Mouse (Mus musculus): ENCODE data around the gene Grm7. TPM values are rescaled to one million over a fixed set of nuclear protein-coding genes. Genes with fewer than 3 reads are reported as not detected.

Grm7 gene
- polyA plus RNA-seq, 1 experiment from 2014 or later: 3.2 TPM

DNA sequence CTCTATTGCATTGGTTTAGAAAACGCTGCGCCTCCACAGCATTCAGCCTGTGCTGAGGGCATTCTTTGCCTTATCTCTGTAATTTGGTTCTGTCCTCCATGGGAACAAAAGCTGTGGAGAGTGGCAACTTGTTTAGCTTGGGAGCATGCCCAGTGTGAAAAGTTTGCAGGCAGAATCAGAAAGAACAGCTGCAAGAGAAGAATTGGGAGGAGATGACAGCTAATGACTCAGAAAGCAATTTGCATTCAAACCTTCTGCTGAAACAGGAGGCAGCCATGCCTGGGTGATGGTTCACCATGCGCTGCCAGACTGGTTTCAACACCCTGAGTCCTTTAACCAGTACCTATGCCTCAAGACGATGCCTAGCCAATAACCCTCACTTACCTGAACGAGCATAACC, 64.4 kb downstream of the Grm7 start:
- 83% methylated on average over 5 of the region's 5 CpGs for WGBS
- Histone ChIP-seq H3K4me3 (ENCODE audit: low read depth, low read length) (no peak overlapping the region), H3K27ac (replicated peaks; ENCODE audit: low read depth, low read length) (no peak overlapping the region), H3K36me3 (ENCODE audit: control insufficient read depth, insufficient read depth, low read length) (no peaks in the 10 kb centered on the region), H3K9me3 (ENCODE audit: control insufficient read depth, low read length) (no peaks in the 10 kb centered on the region), H3K9ac (ENCODE audit: low read depth, low read length) (no peak overlapping the region), H3K4me1 (ENCODE audit: control insufficient read depth, insufficient read depth, low read length) (no peaks in the 10 kb centered on the region), H3K4me2 (ENCODE audit: low read depth, low read length) (no peak overlapping the region), H3K27me3 (replicated peaks; ENCODE audit: control insufficient read depth, insufficient read depth, low read length) (no peaks in the 10 kb centered on the region)
- DNase-seq (ENCODE audit: low spot score): no peak
- no peak for ATAC-seq (ENCODE audit: low read depth)

DNA sequence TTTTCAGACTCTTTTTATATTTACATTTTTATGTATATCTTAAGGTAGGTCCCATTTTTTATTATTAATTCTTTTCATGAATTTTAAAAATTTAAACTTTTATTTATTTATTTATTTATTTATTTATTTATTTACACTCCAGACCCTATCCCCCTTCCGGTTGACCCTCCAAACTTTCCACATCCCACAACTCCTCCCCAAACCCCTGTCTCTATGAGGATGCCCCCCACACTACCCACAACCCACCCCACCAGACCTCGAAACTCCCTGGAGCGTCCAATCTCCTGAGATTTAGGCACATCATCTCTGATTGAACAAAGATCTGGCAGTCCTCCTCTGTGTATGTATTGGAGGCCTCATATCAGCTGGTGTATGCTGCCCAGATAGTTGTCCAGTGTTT, 69.6 kb downstream of the Grm7 start:
- Histone ChIP-seq H3K27ac (replicated peaks; ENCODE audit: low read depth, low read length) (no peak overlapping the region), H3K9ac (ENCODE audit: low read depth, low read length) (no peak overlapping the region), H3K4me2 (ENCODE audit: low read depth, low read length) (no peak overlapping the region), H3K36me3 (ENCODE audit: control insufficient read depth, insufficient read depth, low read length) (no peaks in the 10 kb centered on the region), H3K27me3 (replicated peaks; ENCODE audit: control insufficient read depth, insufficient read depth, low read length) (no peaks in the 10 kb centered on the region), H3K4me3 (ENCODE audit: low read depth, low read length) (no peak overlapping the region), H3K9me3 (ENCODE audit: control insufficient read depth, low read length) (no peaks in the 10 kb centered on the region), H3K4me1 (ENCODE audit: control insufficient read depth, insufficient read depth, low read length) (no peaks in the 10 kb centered on the region)
- ATAC-seq (ENCODE audit: low read depth) (no peak), DNase-seq (ENCODE audit: low spot score) (no peak)
- 92% methylated on average over 3 of the region's 3 CpGs for WGBS

DNA sequence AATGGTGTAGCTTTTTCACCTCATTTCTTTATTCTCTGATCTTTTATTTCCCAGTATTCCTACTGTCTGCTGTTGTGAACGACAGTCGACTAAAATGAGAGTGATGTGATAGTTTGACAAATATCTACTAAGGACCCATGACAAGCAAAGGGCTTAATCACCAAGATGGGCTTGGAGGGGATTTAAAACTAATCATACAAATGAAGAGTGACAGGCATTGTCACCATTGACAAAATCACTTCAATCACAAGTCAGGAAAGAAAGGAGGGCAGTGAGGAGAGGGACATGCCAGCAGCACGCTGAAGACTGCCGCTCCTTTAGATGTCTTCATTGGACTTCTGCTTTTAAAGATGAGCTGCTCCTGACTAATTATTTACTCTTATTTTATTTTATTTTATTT, 78.0 kb downstream of the Grm7 start:
- Histone ChIP-seq H3K4me2 (ENCODE audit: low read depth, low read length) (no peak overlapping the region), H3K36me3 (ENCODE audit: control insufficient read depth, insufficient read depth, low read length) (no peaks in the 10 kb centered on the region), H3K27me3 (replicated peaks; ENCODE audit: control insufficient read depth, insufficient read depth, low read length) (no peaks in the 10 kb centered on the region), H3K9me3 (ENCODE audit: control insufficient read depth, low read length) (no peaks in the 10 kb centered on the region), H3K27ac (replicated peaks; ENCODE audit: low read depth, low read length) (no peak overlapping the region), H3K4me3 (ENCODE audit: low read depth, low read length) (no peak overlapping the region), H3K4me1 (ENCODE audit: control insufficient read depth, insufficient read depth, low read length) (no peaks in the 10 kb centered on the region), H3K9ac (ENCODE audit: low read depth, low read length) (no peak overlapping the region)
- peak; percentile 9 for DNase-seq (ENCODE audit: low spot score)
- no peak for ATAC-seq (ENCODE audit: low read depth)
- 80% methylated on average over 4 of the region's 4 CpGs for WGBS

DNA sequence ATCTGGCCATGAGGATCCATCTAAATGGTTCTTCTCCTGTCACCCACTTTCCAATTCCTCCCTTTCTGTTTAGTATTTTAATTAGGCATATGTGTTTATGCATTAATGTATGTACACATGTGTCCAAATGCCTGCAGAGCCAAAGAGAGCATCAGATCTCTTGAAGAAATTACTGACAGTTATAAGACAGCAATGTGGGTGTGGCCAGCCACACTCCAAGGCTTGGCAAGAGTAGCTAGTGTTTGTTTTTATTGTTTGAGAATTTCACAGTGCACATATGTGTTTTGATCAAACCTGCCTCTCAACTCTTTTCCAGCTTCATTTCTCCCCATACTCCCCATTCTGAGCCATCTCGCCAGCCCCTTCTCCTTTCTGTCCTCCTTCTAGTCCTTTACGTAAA, 88.5 kb downstream of the Grm7 start:
- H3K4me3 ChIP-seq (ENCODE audit: low read depth, low read length): no peak overlapping the region
- peak; percentile 16 for DNase-seq (ENCODE audit: low spot score)
- no peak overlapping the region for H3K9ac ChIP-seq (ENCODE audit: low read depth, low read length)
- no peaks in the 10 kb centered on the region for H3K36me3 ChIP-seq (ENCODE audit: control insufficient read depth, insufficient read depth, low read length)
- no peaks in the 10 kb centered on the region for H3K9me3 ChIP-seq (ENCODE audit: control insufficient read depth, low read length)
- WGBS: 78% methylated on average over 2 of the region's 2 CpGs
- no peak for ATAC-seq (ENCODE audit: low read depth)
- no peak overlapping the region for H3K4me2 ChIP-seq (ENCODE audit: low read depth, low read length)
- no peaks in the 10 kb centered on the region for H3K4me1 ChIP-seq (ENCODE audit: control insufficient read depth, insufficient read depth, low read length)
- no peak overlapping the region for H3K27ac ChIP-seq (replicated peaks; ENCODE audit: low read depth, low read length)
- H3K27me3 ChIP-seq (replicated peaks; ENCODE audit: control insufficient read depth, insufficient read depth, low read length): no peaks in the 10 kb centered on the region

DNA sequence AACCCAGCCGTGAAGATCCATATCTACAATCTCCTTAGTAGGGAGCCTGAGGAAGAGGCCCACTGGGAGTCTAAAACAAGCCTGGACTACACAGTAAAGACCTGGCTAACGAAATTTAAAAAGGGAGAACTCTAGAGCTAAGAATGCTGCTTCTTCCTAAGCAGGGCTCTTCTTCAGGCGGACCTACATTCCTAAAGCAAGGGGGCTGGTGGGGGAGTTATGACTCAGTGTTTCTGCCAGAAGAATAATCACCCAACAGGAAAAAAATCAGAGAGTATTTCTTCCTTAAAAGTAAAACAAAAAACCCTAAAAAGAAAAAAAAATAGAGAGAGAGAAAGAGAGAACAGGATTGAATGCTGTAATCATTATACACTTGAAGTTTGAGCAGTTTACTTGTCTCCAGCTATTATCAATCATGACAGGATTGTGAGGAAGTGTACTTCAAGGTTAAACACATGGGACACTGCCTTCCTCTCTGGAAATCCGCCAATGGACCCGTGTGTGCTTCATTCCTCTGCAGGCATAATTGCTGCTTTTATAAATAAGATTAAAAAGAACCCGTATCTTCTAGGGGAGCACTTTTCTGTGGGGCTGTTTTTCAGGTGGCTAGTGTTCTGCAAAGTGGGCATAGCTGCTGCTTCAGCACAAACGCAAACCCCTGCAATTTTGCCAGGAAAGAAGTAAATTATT, 98.7 kb downstream of the Grm7 start:
- no peak overlapping the region for H3K4me2 ChIP-seq (ENCODE audit: low read depth, low read length)
- H3K27ac ChIP-seq (replicated peaks; ENCODE audit: low read depth, low read length): no peak overlapping the region
- H3K9me3 ChIP-seq (ENCODE audit: control insufficient read depth, low read length): no peaks in the 10 kb centered on the region
- H3K27me3 ChIP-seq (replicated peaks; ENCODE audit: control insufficient read depth, insufficient read depth, low read length): no peaks in the 10 kb centered on the region
- no peaks in the 10 kb centered on the region for H3K36me3 ChIP-seq (ENCODE audit: control insufficient read depth, insufficient read depth, low read length)
- ATAC-seq (ENCODE audit: low read depth) (0 out of 2 replicates have a peak, but pooled peaks have one; percentile 30), DNase-seq (ENCODE audit: low spot score) (peak; percentile 56)
- WGBS: 25% methylated on average over 7 of the region's 7 CpGs
- H3K4me3 ChIP-seq (ENCODE audit: low read depth, low read length): no peak overlapping the region
- H3K4me1 ChIP-seq (ENCODE audit: control insufficient read depth, insufficient read depth, low read length): peaks cover 12% of the 10 kb centered on the region; the same call in 1 of the 2 replicates
- no peak overlapping the region for H3K9ac ChIP-seq (ENCODE audit: low read depth, low read length)

DNA sequence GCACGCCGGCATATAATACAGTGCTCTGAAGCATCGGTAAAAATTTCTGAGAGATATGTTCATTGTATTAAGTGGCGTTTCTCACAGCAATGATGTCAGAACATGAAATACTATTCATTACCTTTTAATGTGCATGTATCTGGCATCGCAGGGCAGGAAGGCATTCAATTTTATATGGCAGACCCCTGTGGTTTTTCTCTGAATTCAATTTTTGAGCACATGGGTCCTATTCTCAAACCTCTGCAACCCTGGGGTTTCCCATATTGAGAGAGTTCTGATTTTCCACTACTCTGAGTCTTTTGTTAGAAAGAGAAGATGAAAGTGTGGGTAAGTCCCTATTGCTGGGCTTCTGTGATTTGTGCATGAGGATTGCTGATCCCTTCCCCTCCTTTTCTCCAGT, 110.5 kb downstream of the Grm7 start:
- no peak overlapping the region for H3K4me2 ChIP-seq (ENCODE audit: low read depth, low read length)
- no peaks in the 10 kb centered on the region for H3K36me3 ChIP-seq (ENCODE audit: control insufficient read depth, insufficient read depth, low read length)
- WGBS: 86% methylated on average over 5 of the region's 5 CpGs
- H3K27me3 ChIP-seq (replicated peaks; ENCODE audit: control insufficient read depth, insufficient read depth, low read length): no peaks in the 10 kb centered on the region
- DNase-seq (ENCODE audit: low spot score) (no peak), ATAC-seq (ENCODE audit: low read depth) (no peak)
- no peaks in the 10 kb centered on the region for H3K9me3 ChIP-seq (ENCODE audit: control insufficient read depth, low read length)
- no peak overlapping the region for H3K4me3 ChIP-seq (ENCODE audit: low read depth, low read length)
- H3K27ac ChIP-seq (replicated peaks; ENCODE audit: low read depth, low read length): no peak overlapping the region
- no peak overlapping the region for H3K9ac ChIP-seq (ENCODE audit: low read depth, low read length)
- no peaks in the 10 kb centered on the region for H3K4me1 ChIP-seq (ENCODE audit: control insufficient read depth, insufficient read depth, low read length)

DNA sequence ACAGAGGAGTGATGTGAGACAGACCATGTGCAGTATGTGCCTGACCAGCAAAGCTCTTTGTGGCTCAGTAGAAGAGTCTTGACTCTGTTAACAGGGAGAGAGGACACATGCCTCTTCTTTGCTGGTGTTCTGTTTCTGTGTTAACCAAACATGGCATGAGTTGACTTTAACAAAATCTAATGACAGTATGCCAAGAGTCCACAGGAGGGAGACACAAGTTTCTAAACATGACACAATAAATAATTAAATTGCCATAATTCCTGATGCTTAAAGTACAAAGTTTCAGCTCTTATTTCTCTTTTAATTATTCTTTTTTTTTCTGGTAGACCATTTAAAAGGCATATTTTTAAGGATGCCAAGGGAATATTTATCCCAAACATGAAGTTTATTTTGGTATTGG, 124.2 kb downstream of the Grm7 start:
- no peaks in the 10 kb centered on the region for H3K9me3 ChIP-seq (ENCODE audit: control insufficient read depth, low read length)
- H3K4me1 ChIP-seq (ENCODE audit: control insufficient read depth, insufficient read depth, low read length): 0 out of 2 replicates have a peak, but pooled peaks cover 4% of the 10 kb centered on the region
- no peak for DNase-seq (ENCODE audit: low spot score)
- no peak overlapping the region for H3K4me3 ChIP-seq (ENCODE audit: low read depth, low read length)
- H3K36me3 ChIP-seq (ENCODE audit: control insufficient read depth, insufficient read depth, low read length): no peaks in the 10 kb centered on the region
- no peaks in the 10 kb centered on the region for H3K27me3 ChIP-seq (replicated peaks; ENCODE audit: control insufficient read depth, insufficient read depth, low read length)
- H3K9ac ChIP-seq (ENCODE audit: low read depth, low read length): no peak overlapping the region
- no peak overlapping the region for H3K27ac ChIP-seq (replicated peaks; ENCODE audit: low read depth, low read length)
- no peak overlapping the region for H3K4me2 ChIP-seq (ENCODE audit: low read depth, low read length)
- ATAC-seq (ENCODE audit: low read depth): no peak

DNA sequence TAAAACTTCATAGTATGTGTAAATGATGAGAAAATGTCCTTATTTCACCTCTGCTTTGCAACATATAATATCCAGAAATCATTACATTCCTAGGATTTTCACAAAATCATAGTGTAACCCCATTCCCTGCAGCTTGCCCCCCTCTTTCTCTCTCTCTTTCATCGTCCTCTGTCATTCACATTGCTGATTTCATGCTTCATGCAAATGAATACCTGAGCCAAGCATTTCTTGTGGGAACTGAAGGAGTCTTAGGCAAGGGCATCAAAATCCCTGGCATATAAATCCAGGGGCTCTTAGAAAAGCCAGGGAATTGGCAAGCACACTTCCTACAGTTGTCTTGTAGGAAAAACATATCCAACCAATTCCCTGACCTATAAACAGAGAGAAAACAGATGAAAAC, 127.3 kb downstream of the Grm7 start:
- ATAC-seq (ENCODE audit: low read depth) (no peak), DNase-seq (ENCODE audit: low spot score) (peak; percentile 48)
- Histone ChIP-seq H3K36me3 (ENCODE audit: control insufficient read depth, insufficient read depth, low read length) (no peaks in the 10 kb centered on the region), H3K9me3 (ENCODE audit: control insufficient read depth, low read length) (no peaks in the 10 kb centered on the region), H3K9ac (ENCODE audit: low read depth, low read length) (no peak overlapping the region), H3K4me3 (ENCODE audit: low read depth, low read length) (no peak overlapping the region), H3K4me1 (ENCODE audit: control insufficient read depth, insufficient read depth, low read length) (0 out of 2 replicates have a peak, but pooled peaks cover 3% of the 10 kb centered on the region), H3K27ac (replicated peaks; ENCODE audit: low read depth, low read length) (no peak overlapping the region), H3K27me3 (replicated peaks; ENCODE audit: control insufficient read depth, insufficient read depth, low read length) (no peaks in the 10 kb centered on the region), H3K4me2 (ENCODE audit: low read depth, low read length) (no peak overlapping the region)
- WGBS: 14% methylated on average over 1 of the region's 1 CpGs

DNA sequence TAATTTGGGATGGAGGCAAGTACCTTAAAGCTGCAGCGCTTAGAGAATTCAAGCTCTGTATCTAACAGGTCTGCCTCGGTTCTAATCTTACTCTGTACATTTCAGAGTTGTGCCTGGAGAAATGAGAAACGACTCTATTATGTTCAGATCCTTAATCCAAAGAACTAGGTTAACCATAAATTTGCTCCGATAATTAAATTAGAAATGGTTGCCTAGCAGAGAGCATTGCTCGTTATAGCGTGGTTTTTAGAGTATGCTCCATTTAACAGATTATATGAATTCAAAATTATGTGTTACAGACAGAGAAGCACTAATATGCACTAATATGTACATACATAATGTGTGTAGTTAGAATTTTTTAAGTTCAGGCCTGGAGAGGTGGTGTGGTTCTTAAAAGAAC, 130.7 kb downstream of the Grm7 start:
- no peaks in the 10 kb centered on the region for H3K9me3 ChIP-seq (ENCODE audit: control insufficient read depth, low read length)
- no peak overlapping the region for H3K4me3 ChIP-seq (ENCODE audit: low read depth, low read length)
- WGBS: 77% methylated on average over 6 of the region's 6 CpGs
- no peak overlapping the region for H3K27ac ChIP-seq (replicated peaks; ENCODE audit: low read depth, low read length)
- DNase-seq (ENCODE audit: low spot score): peak; percentile 4
- no peaks in the 10 kb centered on the region for H3K27me3 ChIP-seq (replicated peaks; ENCODE audit: control insufficient read depth, insufficient read depth, low read length)
- H3K36me3 ChIP-seq (ENCODE audit: control insufficient read depth, insufficient read depth, low read length): no peaks in the 10 kb centered on the region
- H3K4me2 ChIP-seq (ENCODE audit: low read depth, low read length): no peak overlapping the region
- no peak overlapping the region for H3K9ac ChIP-seq (ENCODE audit: low read depth, low read length)
- no peaks in the 10 kb centered on the region for H3K4me1 ChIP-seq (ENCODE audit: control insufficient read depth, insufficient read depth, low read length)
- ATAC-seq (ENCODE audit: low read depth): no peak
